Mouse (Mus musculus) spleen, postnatal 36 days (tissue): Measurements from ENCODE around the gene Gm4922.

Experiments
- DNase-seq, 2 experiments: peaks; one replicate each; pipeline ENCODE4 v3.0.0; 2022; ENCODE audit warnings: low spot score in 2 of 2, mixed read lengths in 1 of 2

The Gm4922 gene

GRCm38 (mm10) chr10:18786693-18787092, at the start of gene Gm4922:
Gene Gm4922, minus strand, starts transcription at chr10:18786793.
- no peak for DNase-seq

GRCm38 (mm10) chr10:18835684-18836479, 49.3 kb upstream of the Gm4922 start:
- peak; percentile 6 to 13 for DNase-seq

- no peak for DNase-seq
Observed at GRCm38 (mm10) chr10:18834389-18834788, 47.8 kb upstream of the Gm4922 start.

GRCm38 (mm10) chr10:18831823-18832222, 45.2 kb upstream of the Gm4922 start:
- DNase-seq = no peak

- DNase-seq = no peak
Observed at GRCm38 (mm10) chr10:18830359-18830758, 43.8 kb upstream of the Gm4922 start.

GRCm38 (mm10) chr10:18827936-18828335, 41.3 kb upstream of the Gm4922 start:
- no peak for DNase-seq

- DNase-seq = no peak
Observed at GRCm38 (mm10) chr10:18826107-18826506, 39.5 kb upstream of the Gm4922 start.

GRCm38 (mm10) chr10:18825143-18825542, 38.5 kb upstream of the Gm4922 start:
- no peak for DNase-seq

- no peak for DNase-seq
Observed at GRCm38 (mm10) chr10:18816560-18816959, 30.0 kb upstream of the Gm4922 start.

GRCm38 (mm10) chr10:18811751-18812150, 25.2 kb upstream of the Gm4922 start:
- no peak for DNase-seq

GRCm38 (mm10) chr10:18790063-18790462, 3.5 kb upstream of the Gm4922 start:
- no peak for DNase-seq

- no peak for DNase-seq
Observed at GRCm38 (mm10) chr10:18788601-18789000, 2.0 kb upstream of the Gm4922 start.

GRCm38 (mm10) chr10:18777546-18777945, 9.0 kb downstream of the Gm4922 start:
- no peak for DNase-seq

GRCm38 (mm10) chr10:18772537-18773179, 13.9 kb downstream of the Gm4922 start:
- no peak for DNase-seq

- DNase-seq = no peak
Observed at GRCm38 (mm10) chr10:18769909-18770308, 16.7 kb downstream of the Gm4922 start.

GRCm38 (mm10) chr10:18760241-18760640, 26.4 kb downstream of the Gm4922 start:
- DNase-seq = no peak

GRCm38 (mm10) chr10:18750057-18750456, 36.5 kb downstream of the Gm4922 start:
- no peak for DNase-seq

- no peak for DNase-seq
Observed at GRCm38 (mm10) chr10:18743286-18744142, 43.1 kb downstream of the Gm4922 start, which contains the start of gene Arfgef3. Gene Arfgef3, minus strand, starts transcription at chr10:18743949.

- DNase-seq = no peak
Observed at GRCm38 (mm10) chr10:18742086-18742485, 44.5 kb downstream of the Gm4922 start.

GRCm38 (mm10) chr10:18741024-18741423, 45.6 kb downstream of the Gm4922 start:
- no peak for DNase-seq
